Mouse (Mus musculus): ENCODE results near the gene Pmch.

Pmch gene

GRCm38 (mm10) chr10:88090772-88091171 lies at the start of gene Pmch:
Gene Pmch (plus strand): TSS chr10:88091072.
- no peak for DNase-seq

- no peak for DNase-seq
Measured at GRCm38 (mm10) chr10:88044297-88044696, 46.6 kb upstream of the Pmch start.

- no peak for DNase-seq
Measured at GRCm38 (mm10) chr10:88046098-88046771, 44.6 kb upstream of the Pmch start.

GRCm38 (mm10) chr10:88054233-88054985 lies 36.5 kb upstream of the Pmch start:
- DNase-seq = no peak

GRCm38 (mm10) chr10:88056950-88057649 lies 33.8 kb upstream of the Pmch start:
- no peak for DNase-seq

- no peak for DNase-seq
Measured at GRCm38 (mm10) chr10:88063436-88063835, 27.4 kb upstream of the Pmch start.

- DNase-seq = no peak
Measured at GRCm38 (mm10) chr10:88064872-88065271, 26.0 kb upstream of the Pmch start.

GRCm38 (mm10) chr10:88067377-88067776 lies 23.5 kb upstream of the Pmch start:
- DNase-seq = no peak

- no peak for DNase-seq
Measured at GRCm38 (mm10) chr10:88106169-88106568, 15.3 kb downstream of the Pmch start.

- no peak for DNase-seq
Measured at GRCm38 (mm10) chr10:88113290-88113689, 22.4 kb downstream of the Pmch start.

- no peak for DNase-seq
Measured at GRCm38 (mm10) chr10:88119721-88120120, 28.8 kb downstream of the Pmch start.

- DNase-seq = no peak
Measured at GRCm38 (mm10) chr10:88135630-88136029, 44.8 kb downstream of the Pmch start.

All from cerebellum, adult 9-11 months (tissue).